In genomic region chr13:33105626-33106025, GRCm38 (mm10) we compare ENCODE assay signal across 38 mouse cellular contexts. TPM values are rescaled to one million over a fixed set of nuclear protein-coding genes. Genes with fewer than 3 reads are reported as not detected.
"Had no signal": no experiment of that assay in that cellular context is flagged by ENCODE, and none has a peak within 500 bp of the region (broad histone marks: within the 10 kb centered on the region; RNA-seq: fewer than 3 reads in every experiment).

No protein-coding gene starts in this region.

- DNase-seq: gastrocnemius, adult 2 months; gastrocnemius, postnatal 10 days; gastrocnemius, postnatal 25 days; heart, adult 11 months; heart, adult 2 months; heart, postnatal 14 days; heart, postnatal 36 days; kidney, adult 11 months; kidney, adult 2 months; kidney, postnatal 10 days; kidney, postnatal 25 days; kidney, postnatal 4 days had no signal

- H3K27me3 ChIP-seq: heart, embryonic 13.5 days; heart, embryonic 15.5 days; hindbrain, embryonic 13.5 days; hindbrain, embryonic 15.5 days; limb, embryonic 13.5 days; limb, embryonic 15.5 days; liver, embryonic 12.5 days had no signal

- H3K4me3 ChIP-seq: gastrocnemius, adult 2 months; heart, adult 2 months; heart, embryonic 13.5 days; heart, embryonic 15.5 days; hindbrain, embryonic 13.5 days; hindbrain, embryonic 15.5 days; layer of hippocampus, adult 2 months; left cerebral cortex, adult 2 months; limb, embryonic 13.5 days; limb, embryonic 15.5 days; liver, embryonic 12.5 days had no signal

- H3K4me1 ChIP-seq: heart, embryonic 13.5 days; heart, embryonic 15.5 days; hindbrain, embryonic 13.5 days; hindbrain, embryonic 15.5 days; limb, embryonic 13.5 days; limb, embryonic 15.5 days; liver, embryonic 12.5 days had no signal

- H3K36me3 ChIP-seq: heart, embryonic 13.5 days; heart, embryonic 15.5 days; hindbrain, embryonic 13.5 days; hindbrain, embryonic 15.5 days; limb, embryonic 13.5 days; limb, embryonic 15.5 days; liver, embryonic 12.5 days had no signal

- H3K27ac ChIP-seq: gastrocnemius, adult 2 months; heart, adult 2 months; heart, embryonic 13.5 days; heart, embryonic 15.5 days; hindbrain, embryonic 13.5 days; hindbrain, embryonic 15.5 days; hindbrain, postnatal 0 days; layer of hippocampus, adult 2 months; left cerebral cortex, adult 2 months; limb, embryonic 13.5 days; limb, embryonic 15.5 days; liver, embryonic 12.5 days; liver, embryonic 14.5 days had no signal

RNA-seq across cellular contexts. Expression of gene Serpinb1b, which starts 27.3 kb away (rescaled TPM):
- total RNA-seq: gastrocnemius, adult 2 months; gastrocnemius, postnatal 25 days; heart, adult 2 months; heart, postnatal 14 days; heart, postnatal 36 days; hematopoietic stem cell, adult 5-6 weeks had no signal
- polyA plus RNA-seq: heart, adult 2 months; heart, embryonic 11.5 days; heart, embryonic 13.5 days; heart, postnatal 0 days; intestine, embryonic 14.5 days; kidney, adult 2 months; kidney, embryonic 14.5 days; kidney, embryonic 16.5 days; limb, embryonic 11.5 days; liver, adult 2 months; liver, embryonic 12.5 days; liver, embryonic 14.5 days had no signal

RNA-seq across cellular contexts. Expression of gene Serpinb9c, which starts 53.9 kb away (rescaled TPM):
- total RNA-seq: gastrocnemius, adult 2 months; gastrocnemius, postnatal 10 days; gastrocnemius, postnatal 25 days; heart, adult 2 months; heart, postnatal 14 days; heart, postnatal 36 days; hematopoietic stem cell, adult 5-6 weeks; hindbrain, postnatal 0 days; layer of hippocampus, adult 2 months; layer of hippocampus, postnatal 10 days; layer of hippocampus, postnatal 25 days; left cerebral cortex, adult 2 months; left cerebral cortex, postnatal 14 days; left cerebral cortex, postnatal 36 days; liver, adult 2 months had no signal
- polyA plus RNA-seq: gonadal fat pad, adult 2 months; heart, adult 2 months; heart, embryonic 11.5 days; heart, embryonic 13.5 days; heart, embryonic 15.5 days; heart, postnatal 0 days; hindbrain, embryonic 11.5 days; hindbrain, embryonic 13.5 days; hindbrain, embryonic 15.5 days; hindbrain, postnatal 0 days; intestine, embryonic 14.5 days; intestine, embryonic 16.5 days; kidney, adult 2 months; kidney, embryonic 14.5 days; kidney, embryonic 16.5 days; limb, embryonic 11.5 days; limb, embryonic 13.5 days; limb, embryonic 15.5 days; liver, adult 2 months; liver, embryonic 12.5 days; liver, embryonic 14.5 days had no signal
